Mouse (Mus musculus) neutrophil, adult 65 days (primary cell): Measurements from ENCODE around the gene Saxo1. TPM values are rescaled to one million over a fixed set of nuclear protein-coding genes. Genes with fewer than 3 reads are reported as not detected.

Experiments used
- total RNA-seq: library from RNA; stranded (reverse); gene quantifications from 2 replicates; pipeline ENCODE4 v1.2.4, GENCODE M21; 2023

The Saxo1 gene
- total RNA-seq, result not detected in 2 replicates

GRCm38 (mm10) chr4:86558228-86558627, at the start of gene Saxo1:
Saxo1 (minus strand) TSS chr4:86558328.

GRCm38 (mm10) chr4:86575283-86575983, 17.3 kb upstream of the Saxo1 start, which contains the start of gene Rraga:
Rraga (plus strand) TSS chr4:86575668.

Other genes starting within 250 kb of the Saxo1 start
- 38.6 and 39.9 TPM in 2 replicates for gene Rraga, start 17.3 kb upstream of the Saxo1 start, total RNA-seq
- 5.4 and 14.4 TPM in 2 replicates for gene Haus6, start 53.7 kb upstream of the Saxo1 start, total RNA-seq
- 208 and 243 TPM in 2 replicates for gene Plin2, start 111.7 kb upstream of the Saxo1 start, total RNA-seq
- 9.7 and 13.6 TPM in 2 replicates for gene Dennd4c, start 190.2 kb upstream of the Saxo1 start, total RNA-seq